Comparison of ENCODE assay signal across 24 mouse cellular contexts in genomic region chr9:113800671-113801070, GRCm38 (mm10). TPM values are rescaled to one million over a fixed set of nuclear protein-coding genes. Genes with fewer than 3 reads are reported as not detected.
DNase-seq lines count a peak whose midpoint lies in the region; ATAC-seq lines count a peak whose summit lies in the region.
"Had no signal": no experiment of that assay in that cellular context is flagged by ENCODE, and none has a peak within 500 bp of the region (broad histone marks: within the 10 kb centered on the region; RNA-seq: fewer than 3 reads in every experiment).

No protein-coding gene starts in this region.

- H3K9ac ChIP-seq in forebrain, embryonic 15.5 days (replicated peaks) = no peak overlapping the region
- H3K9ac ChIP-seq: embryonic facial prominence, embryonic 12.5 days; embryonic facial prominence, embryonic 15.5 days; hindbrain, embryonic 13.5 days; intestine, embryonic 15.5 days had no signal

- no peaks in the 10 kb centered on the region for H3K36me3 ChIP-seq in forebrain, embryonic 15.5 days
- H3K36me3 ChIP-seq in midbrain, embryonic 10.5 days = no peaks in the 10 kb centered on the region
- H3K36me3 ChIP-seq: embryonic facial prominence, embryonic 12.5 days; embryonic facial prominence, embryonic 15.5 days; hindbrain, embryonic 10.5 days; hindbrain, embryonic 13.5 days; intestine, embryonic 15.5 days had no signal

- no peaks in the 10 kb centered on the region for H3K27me3 ChIP-seq in forebrain, embryonic 15.5 days
- no peaks in the 10 kb centered on the region for H3K27me3 ChIP-seq in midbrain, embryonic 10.5 days (ENCODE audit: low read depth, poor library complexity, severe bottlenecking)
- H3K27me3 ChIP-seq: embryonic facial prominence, embryonic 12.5 days; embryonic facial prominence, embryonic 15.5 days; hindbrain, embryonic 13.5 days; intestine, embryonic 15.5 days had no signal

- peak; percentile 54 for DNase-seq in A20 (ENCODE audit: low read depth, low spot score)
- no peak for DNase-seq in spleen, adult 12 weeks (ENCODE audit: low spot score)
- no peak for DNase-seq in gastrocnemius, postnatal 14 days
- no peak for DNase-seq in midbrain, embryonic 10.5 days (ENCODE audit: low spot score)
- DNase-seq: adrenal gland, adult 8-10 months; adrenal gland, postnatal 25 days; cerebellum, adult 18-20 months; cerebellum, adult 9-11 months; cerebellum, postnatal 36 days; gastrocnemius, postnatal 36 days; heart, adult 11 months had no signal

- H3K4me2 ChIP-seq in forebrain, embryonic 15.5 days (replicated peaks) = no peak overlapping the region
- H3K4me2 ChIP-seq: embryonic facial prominence, embryonic 12.5 days; embryonic facial prominence, embryonic 15.5 days; heart, embryonic 11.5 days; hindbrain, embryonic 13.5 days; intestine, embryonic 15.5 days had no signal

- H3K27ac ChIP-seq in forebrain, embryonic 15.5 days (replicated peaks) = no peak overlapping the region
- no peak overlapping the region for H3K27ac ChIP-seq in midbrain, embryonic 10.5 days (replicated peaks)
- H3K27ac ChIP-seq: embryonic facial prominence, embryonic 12.5 days; embryonic facial prominence, embryonic 15.5 days; hindbrain, embryonic 10.5 days; hindbrain, embryonic 13.5 days; intestine, embryonic 15.5 days had no signal

- intact Hi-C loops in gastrocnemius, postnatal 14 days (cut with DNase I; ENCODE audit: low total_unique reads) = no loop called here

- WGBS in forebrain, embryonic 15.5 days = 94% methylated on average over 3 of the region's 3 CpGs
- WGBS in midbrain, embryonic 10.5 days = 92% methylated on average over 3 of the region's 3 CpGs

- H3K9me3 ChIP-seq in forebrain, embryonic 15.5 days = no peaks in the 10 kb centered on the region
- no peaks in the 10 kb centered on the region for H3K9me3 ChIP-seq in midbrain, embryonic 10.5 days (replicated peaks)
- H3K9me3 ChIP-seq: embryonic facial prominence, embryonic 12.5 days; embryonic facial prominence, embryonic 15.5 days; hindbrain, embryonic 10.5 days; hindbrain, embryonic 13.5 days; intestine, embryonic 15.5 days had no signal

- no peak overlapping the region for H3K4me3 ChIP-seq in forebrain, embryonic 15.5 days
- no peak overlapping the region for H3K4me3 ChIP-seq in midbrain, embryonic 10.5 days
- H3K4me3 ChIP-seq: embryonic facial prominence, embryonic 12.5 days; embryonic facial prominence, embryonic 15.5 days; hindbrain, embryonic 10.5 days; hindbrain, embryonic 13.5 days; intestine, embryonic 15.5 days had no signal

- 0 out of 2 replicates have a peak, but pooled peaks have one; percentile 33 for ATAC-seq in common myeloid progenitor, adult 5-6 weeks (replicated peaks; ENCODE audit: low read depth, poor library complexity, severe bottlenecking)
- ATAC-seq in hematopoietic stem cell, adult 5-6 weeks (replicated peaks in 1 of 2; ENCODE audit: insufficient read depth in 1 of 2, low FRiP score in 2 of 2, low TSS enrichment in 1 of 2, low read depth in 1 of 2, poor library complexity in 2 of 2, severe bottlenecking in 2 of 2) = peak; percentile 32 to 37; a peak in 2 of 4 replicates
- ATAC-seq in megakaryocyte progenitor cell, adult 5-6 weeks (replicated peaks; ENCODE audit: poor library complexity) = peak; percentile 61
- ATAC-seq in forebrain, embryonic 15.5 days (replicated peaks) = no peak
- ATAC-seq: activated CD4-positive, CD25-positive, alpha-beta regulatory T cell, adult 4 months; forebrain, embryonic 14.5 days; hindbrain, embryonic 16.5 days; intestine, embryonic 15.5 days had no signal

- H3K4me1 ChIP-seq in forebrain, embryonic 15.5 days = peaks cover 23% of the 10 kb centered on the region
- H3K4me1 ChIP-seq in midbrain, embryonic 10.5 days = peaks cover 4% of the 10 kb centered on the region; the same call in 1 of the 2 replicates
- H3K4me1 ChIP-seq: embryonic facial prominence, embryonic 12.5 days; embryonic facial prominence, embryonic 15.5 days; intestine, embryonic 15.5 days had no signal

RNA-seq across cellular contexts. Expression of gene Clasp2, which starts 59.4 kb away (rescaled TPM):
- total RNA-seq in common myeloid progenitor, adult 5-6 weeks (2017) = 42.2 and 50.5 TPM in 2 replicates
- 37.7 and 53.3 TPM in 2 replicates for total RNA-seq in hematopoietic stem cell, adult 5-6 weeks (2017)
- total RNA-seq in megakaryocyte progenitor cell, adult 5-6 weeks (2015) = 47.0 and 47.4 TPM in 2 replicates
- 37.5 and 38.1 TPM in 2 replicates for total RNA-seq in megakaryocyte progenitor cell, adult 5-6 weeks (2017)
- 122 and 123 TPM in 2 replicates for polyA plus RNA-seq in forebrain, embryonic 15.5 days (2015; fragmentation: Nextera tagmentation; extraction: Ambion mirVana)
- total RNA-seq in gastrocnemius, postnatal 14 days (2021) = 10 to 100 TPM; 39.5 to 44.5 TPM
- polyA plus RNA-seq in midbrain, embryonic 10.5 days (2016; fragmentation: Nextera tagmentation; extraction: Ambion mirVana) = 32.9 and 44.5 TPM in 2 replicates
